Mouse (Mus musculus): ENCODE measurements at regions not wholly inside any gene's neighbourhood (a gene's known extent, or its start where the extent isn't known, plus 50 kb on each side); places are given as distances from the start of the nearest gene placed in this dataset.

GRCm38 (mm10) chr9:100388393-100388792, 98.2 kb downstream of the Il20rb start:
- TF ChIP-seq POLR2A (IDR thresholded peaks at IDR 0.05; ENCODE audit: insufficient read depth, low read depth, low read length) (no peak), CTCF (IDR thresholded peaks at IDR 0.05; ENCODE audit: insufficient read depth, low read depth, low read length) (no peak)
